Mouse (Mus musculus): ENCODE measurements around the gene Agbl4. TPM values are rescaled to one million over a fixed set of nuclear protein-coding genes. Genes with fewer than 3 reads are reported as not detected.

The Agbl4 gene
- polyA plus RNA-seq (2015; fragmentation: Nextera tagmentation; extraction: Ambion mirVana), result 0.15 and 0.16 TPM in 2 replicates

DNA sequence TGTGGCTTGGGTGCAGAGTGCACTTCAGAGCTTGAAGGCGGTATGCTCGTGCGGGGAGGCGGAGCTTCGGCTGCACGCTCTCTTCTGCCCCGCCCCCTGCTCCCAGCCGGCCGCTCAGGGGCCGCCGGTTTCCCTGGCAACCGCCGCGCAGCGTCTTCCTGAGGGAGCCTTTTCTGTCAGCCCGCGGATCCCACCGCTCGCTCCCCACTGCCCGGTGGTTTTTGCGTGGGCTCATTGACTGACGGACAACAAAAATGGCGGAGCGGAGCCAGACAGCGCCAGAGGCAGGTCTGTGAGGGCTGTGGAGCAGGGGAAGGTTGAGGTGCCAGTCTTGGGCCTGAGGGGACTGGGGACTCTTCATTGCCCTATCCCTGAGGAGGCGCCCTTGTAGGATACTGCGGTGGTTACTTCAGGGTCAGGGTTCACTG lies at the start of gene Agbl4:
Agbl4 (plus strand) TSS at position 44 of the 428 bp plus-strand sequence.
- under 1% methylated on average over 27 of the region's 27 CpGs for WGBS
- ATAC-seq, result peak; percentile 100
- peak within 1 kb of the TSS; percentile 61 for H3K9ac ChIP-seq (ENCODE audit: low read depth, low read length)

DNA sequence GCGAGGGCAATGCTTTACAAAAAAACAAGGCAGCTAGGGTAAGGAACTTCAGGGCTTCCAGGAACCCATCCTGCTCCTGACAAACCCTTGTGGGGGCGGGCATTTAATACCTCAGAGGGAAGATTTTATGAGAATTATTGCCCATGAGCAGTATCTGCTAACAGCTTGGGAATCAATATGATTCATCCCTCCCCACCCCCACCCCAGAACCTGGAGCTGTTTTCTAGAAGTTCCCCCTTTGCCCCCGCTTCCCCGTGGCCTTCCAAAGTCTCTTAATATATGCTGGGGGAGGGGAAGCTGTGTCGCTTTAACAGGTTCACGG lies 46.6 kb upstream of the Agbl4 start:
- no peaks in the 10 kb centered on the region for H3K36me3 ChIP-seq (ENCODE audit: control insufficient read depth, insufficient read depth, low read length)
- ATAC-seq, result peak; percentile 10; the same call in 1 of the 2 replicates
- 8% methylated on average over 6 of the region's 6 CpGs for WGBS

More for the DNA sequence above, at the start of gene Agbl4:
- Histone ChIP-seq H3K4me2 (ENCODE audit: low read depth, low read length) (peak within 1 kb of the TSS; percentile 65), H3K27me3 (replicated peaks; ENCODE audit: control insufficient read depth, insufficient read depth, low read length) (no peaks in the 10 kb centered on the region), H3K9me3 (ENCODE audit: control insufficient read depth, low read length) (no peaks in the 10 kb centered on the region), H3K4me1 (ENCODE audit: control insufficient read depth, insufficient read depth, low read length) (no peaks in the 10 kb centered on the region), H3K27ac (ENCODE audit: low read length) (no peak within 1 kb of the TSS), H3K36me3 (ENCODE audit: control insufficient read depth, insufficient read depth, low read length) (no peaks in the 10 kb centered on the region), H3K4me3 (ENCODE audit: low read length) (peak within 1 kb of the TSS; percentile 63)

DNA sequence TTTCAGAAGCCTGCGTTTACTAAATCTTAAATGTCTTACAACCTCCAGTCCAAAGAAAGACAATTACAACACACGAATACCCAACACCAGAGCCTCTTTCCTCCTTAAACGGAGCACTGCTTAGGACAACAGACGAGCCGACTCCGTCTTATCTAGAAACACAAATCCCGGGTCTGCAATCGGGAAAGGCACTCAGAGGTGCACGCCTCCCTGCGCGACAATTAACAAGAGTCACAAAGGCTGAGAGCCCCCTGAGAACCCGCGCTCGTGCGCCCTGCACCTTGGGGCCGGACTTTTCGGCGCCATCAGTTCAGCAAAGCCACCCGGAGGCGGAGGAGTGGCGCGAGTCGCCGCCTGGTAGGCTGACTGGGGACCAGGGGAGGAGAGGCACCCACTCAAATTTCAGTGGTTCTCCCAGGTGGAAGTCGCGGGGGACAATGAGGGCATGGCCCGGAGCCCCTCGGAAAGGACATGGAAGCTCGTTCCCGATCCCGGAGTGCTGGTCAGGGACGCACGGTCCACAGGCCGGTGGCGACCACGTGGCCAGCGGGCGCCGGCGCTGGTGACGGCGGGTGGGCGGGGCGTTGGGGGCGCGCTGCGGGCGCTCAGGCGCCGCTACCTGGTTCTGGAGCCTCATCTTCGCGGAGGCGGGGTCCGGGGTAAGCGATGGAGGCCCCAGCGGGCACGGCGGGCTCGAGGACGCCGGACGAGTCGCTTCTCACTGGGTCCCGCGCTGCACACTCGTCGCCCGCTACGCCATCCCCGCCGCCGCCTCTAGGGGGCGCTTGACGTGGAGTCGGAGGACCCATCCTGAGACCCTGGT lies 46.1 kb upstream of the Agbl4 start, which contains the start of gene Elavl4:
Elavl4 (minus strand) TSS at position 732 of the 823 bp plus-strand sequence.
- Histone ChIP-seq H3K4me3 (ENCODE audit: low read length) (peak within 1 kb of the TSS; percentile 67), H3K36me3 (ENCODE audit: control insufficient read depth, insufficient read depth, low read length) (no peaks in the 10 kb centered on the region), H3K9me3 (ENCODE audit: control insufficient read depth, low read length) (no peaks in the 10 kb centered on the region), H3K27me3 (replicated peaks; ENCODE audit: control insufficient read depth, insufficient read depth, low read length) (no peaks in the 10 kb centered on the region), H3K4me1 (ENCODE audit: control insufficient read depth, insufficient read depth, low read length) (no peaks in the 10 kb centered on the region), H3K27ac (ENCODE audit: low read length) (0 out of 2 replicates have a peak within 1 kb of the TSS, but pooled peaks have one; percentile 8), H3K4me2 (ENCODE audit: low read depth, low read length) (peak within 1 kb of the TSS; percentile 92), H3K9ac (ENCODE audit: low read depth, low read length) (peak within 1 kb of the TSS; percentile 73)
- peak; percentile 96 for ATAC-seq
- WGBS, result under 1% methylated on average over 75 of the region's 75 CpGs

More for the DNA sequence above, 46.6 kb upstream of the Agbl4 start:
- Histone ChIP-seq H3K4me1 (ENCODE audit: control insufficient read depth, insufficient read depth, low read length) (no peaks in the 10 kb centered on the region), H3K9me3 (ENCODE audit: control insufficient read depth, low read length) (no peaks in the 10 kb centered on the region), H3K9ac (ENCODE audit: low read depth, low read length) (peak overlapping the region; percentile 73; the same call in 1 of the 2 replicates), H3K27ac (ENCODE audit: low read length) (no peak overlapping the region), H3K4me2 (ENCODE audit: low read depth, low read length) (peak overlapping the region; percentile 92), H3K4me3 (ENCODE audit: low read length) (peak overlapping the region; percentile 67), H3K27me3 (replicated peaks; ENCODE audit: control insufficient read depth, insufficient read depth, low read length) (no peaks in the 10 kb centered on the region)

DNA sequence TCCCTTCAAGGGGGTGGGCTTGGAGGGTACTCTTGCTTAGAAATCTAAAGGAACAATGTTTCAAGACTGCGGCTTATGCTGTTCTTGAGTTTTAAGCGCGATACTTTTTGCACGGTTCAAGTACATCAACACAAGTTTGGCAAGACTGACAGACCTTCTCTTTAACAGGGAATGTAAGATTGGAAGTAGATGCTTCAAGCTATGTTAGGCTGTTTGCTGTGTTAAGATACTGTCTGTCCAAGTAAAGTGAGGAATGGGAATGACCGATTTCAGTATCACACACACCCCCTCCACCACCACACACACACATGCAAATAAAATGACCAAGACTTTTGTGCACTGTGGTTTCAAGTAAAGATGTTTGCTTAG lies 45.5 kb upstream of the Agbl4 start:
- H3K27me3 ChIP-seq (replicated peaks; ENCODE audit: control insufficient read depth, insufficient read depth, low read length), result no peaks in the 10 kb centered on the region
- no peaks in the 10 kb centered on the region for H3K4me1 ChIP-seq (ENCODE audit: control insufficient read depth, insufficient read depth, low read length)
- no peaks in the 10 kb centered on the region for H3K9me3 ChIP-seq (ENCODE audit: control insufficient read depth, low read length)
- H3K9ac ChIP-seq (ENCODE audit: low read depth, low read length), result peak overlapping the region; percentile 73
- ATAC-seq, result no peak
- H3K27ac ChIP-seq (ENCODE audit: low read length), result no peak overlapping the region
- H3K4me3 ChIP-seq (ENCODE audit: low read length), result peak overlapping the region; percentile 67
- no peaks in the 10 kb centered on the region for H3K36me3 ChIP-seq (ENCODE audit: control insufficient read depth, insufficient read depth, low read length)
- WGBS, result 6% methylated on average over 5 of the region's 5 CpGs
- peak overlapping the region; percentile 92 for H3K4me2 ChIP-seq (ENCODE audit: low read depth, low read length)

DNA sequence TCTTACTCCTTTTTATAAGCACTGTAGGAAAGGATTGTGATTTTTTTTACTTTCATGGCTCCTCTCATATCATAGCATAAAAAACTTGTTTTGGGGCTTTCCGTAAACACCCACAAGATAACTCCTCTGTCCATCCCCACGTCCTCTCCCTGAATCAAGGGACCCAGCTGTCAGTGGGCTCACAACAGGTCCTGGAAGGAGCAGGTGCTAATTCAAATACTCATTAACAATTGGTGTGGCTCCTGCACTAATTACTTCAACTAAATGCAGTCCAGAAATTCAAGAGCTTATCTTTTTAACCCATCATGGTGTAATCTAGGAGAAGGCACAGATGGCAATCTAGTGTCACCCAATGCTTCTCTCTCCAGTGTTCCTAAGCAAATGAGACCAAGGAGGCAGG lies 36.9 kb upstream of the Agbl4 start:
- WGBS, result 75% methylated on average over 2 of the region's 2 CpGs
- Histone ChIP-seq H3K27ac (ENCODE audit: low read length) (no peak overlapping the region), H3K4me1 (ENCODE audit: control insufficient read depth, insufficient read depth, low read length) (no peaks in the 10 kb centered on the region), H3K9ac (ENCODE audit: low read depth, low read length) (no peak overlapping the region), H3K4me2 (ENCODE audit: low read depth, low read length) (no peak overlapping the region), H3K27me3 (replicated peaks; ENCODE audit: control insufficient read depth, insufficient read depth, low read length) (no peaks in the 10 kb centered on the region), H3K9me3 (ENCODE audit: control insufficient read depth, low read length) (no peaks in the 10 kb centered on the region), H3K4me3 (ENCODE audit: low read length) (no peak overlapping the region), H3K36me3 (ENCODE audit: control insufficient read depth, insufficient read depth, low read length) (no peaks in the 10 kb centered on the region)
- no peak for ATAC-seq

DNA sequence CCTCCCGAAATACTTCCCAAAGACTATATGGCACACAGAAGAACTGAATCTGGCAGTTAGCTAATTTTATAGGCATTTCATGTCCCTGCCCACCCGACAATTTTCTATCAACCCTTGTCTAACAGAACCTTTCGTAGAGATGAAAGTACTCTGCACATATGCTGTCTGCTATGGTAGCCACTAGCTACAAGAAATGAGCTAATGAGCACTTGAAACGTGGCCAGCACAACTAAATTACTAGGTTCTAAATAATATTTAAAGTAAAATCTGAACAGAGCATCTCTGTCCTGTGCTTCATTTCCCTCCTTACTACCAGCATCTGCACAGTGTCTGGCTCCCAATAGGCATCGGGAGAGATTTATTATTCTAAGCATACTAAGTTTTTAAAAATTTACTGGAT lies 1.2 kb upstream of the Agbl4 start:
- H3K27me3 ChIP-seq (replicated peaks; ENCODE audit: control insufficient read depth, insufficient read depth, low read length), result no peaks in the 10 kb centered on the region
- WGBS, result 76% methylated on average over 5 of the region's 5 CpGs
- H3K27ac ChIP-seq (ENCODE audit: low read length), result no peak overlapping the region
- H3K4me3 ChIP-seq (ENCODE audit: low read length), result no peak overlapping the region
- no peaks in the 10 kb centered on the region for H3K4me1 ChIP-seq (ENCODE audit: control insufficient read depth, insufficient read depth, low read length)
- no peak for ATAC-seq
- no peak overlapping the region for H3K4me2 ChIP-seq (ENCODE audit: low read depth, low read length)
- H3K9me3 ChIP-seq (ENCODE audit: control insufficient read depth, low read length), result no peaks in the 10 kb centered on the region
- H3K9ac ChIP-seq (ENCODE audit: low read depth, low read length), result no peak overlapping the region
- no peaks in the 10 kb centered on the region for H3K36me3 ChIP-seq (ENCODE audit: control insufficient read depth, insufficient read depth, low read length)

DNA sequence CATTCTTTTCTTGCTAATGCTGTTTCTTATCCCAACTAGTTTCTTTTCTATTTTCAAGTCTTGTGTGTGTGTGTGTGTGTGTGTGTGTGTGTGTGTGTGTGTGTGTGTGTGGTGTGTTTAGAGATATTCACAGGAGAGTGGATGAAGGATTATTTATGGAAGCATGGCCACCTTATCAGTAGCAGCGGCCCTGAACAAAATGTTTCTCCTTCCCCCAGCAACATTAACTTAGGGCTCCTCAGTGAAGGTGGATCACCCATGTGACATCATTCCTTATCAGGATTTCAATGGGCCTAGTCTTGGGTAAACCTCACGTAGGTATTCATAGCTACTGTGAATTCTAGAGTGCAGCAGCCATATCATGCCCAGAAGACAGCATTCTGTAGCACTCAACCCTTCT lies 22.8 kb downstream of the Agbl4 start:
- WGBS, result 74% methylated on average over 2 of the region's 2 CpGs
- Histone ChIP-seq H3K36me3 (ENCODE audit: control insufficient read depth, insufficient read depth, low read length) (no peaks in the 10 kb centered on the region), H3K9me3 (ENCODE audit: control insufficient read depth, low read length) (no peaks in the 10 kb centered on the region), H3K4me1 (ENCODE audit: control insufficient read depth, insufficient read depth, low read length) (no peaks in the 10 kb centered on the region), H3K27me3 (replicated peaks; ENCODE audit: control insufficient read depth, insufficient read depth, low read length) (no peaks in the 10 kb centered on the region), H3K4me2 (ENCODE audit: low read depth, low read length) (no peak overlapping the region), H3K27ac (ENCODE audit: low read length) (no peak overlapping the region), H3K4me3 (ENCODE audit: low read length) (no peak overlapping the region), H3K9ac (ENCODE audit: low read depth, low read length) (no peak overlapping the region)
- no peak for ATAC-seq

DNA sequence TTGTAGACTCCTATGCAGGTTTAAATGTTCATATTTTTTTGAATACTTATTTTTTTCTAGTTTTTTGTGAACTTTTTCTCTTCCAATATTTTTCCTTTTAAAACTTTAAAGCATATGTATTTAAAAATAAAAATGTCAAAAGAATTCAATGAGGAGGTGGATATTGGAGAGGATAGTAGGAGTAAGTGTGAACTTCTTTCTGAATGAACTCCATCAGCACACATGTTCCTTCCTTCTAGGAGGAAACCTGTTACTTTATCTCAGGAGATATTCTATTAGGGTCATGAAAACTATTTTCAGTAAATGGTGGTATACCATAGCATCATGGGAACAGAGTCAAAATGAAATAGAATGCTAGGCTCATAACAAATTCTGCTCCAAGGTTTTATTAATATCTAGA lies 30.2 kb downstream of the Agbl4 start:
- no peaks in the 10 kb centered on the region for H3K4me1 ChIP-seq (ENCODE audit: control insufficient read depth, insufficient read depth, low read length)
- H3K9me3 ChIP-seq (ENCODE audit: control insufficient read depth, low read length), result no peaks in the 10 kb centered on the region
- H3K4me3 ChIP-seq (ENCODE audit: low read length), result no peak overlapping the region
- no peak overlapping the region for H3K9ac ChIP-seq (ENCODE audit: low read depth, low read length)
- ATAC-seq, result no peak
- H3K27me3 ChIP-seq (replicated peaks; ENCODE audit: control insufficient read depth, insufficient read depth, low read length), result no peaks in the 10 kb centered on the region
- H3K27ac ChIP-seq (ENCODE audit: low read length), result no peak overlapping the region
- H3K36me3 ChIP-seq (ENCODE audit: control insufficient read depth, insufficient read depth, low read length), result no peaks in the 10 kb centered on the region
- H3K4me2 ChIP-seq (ENCODE audit: low read depth, low read length), result no peak overlapping the region

DNA sequence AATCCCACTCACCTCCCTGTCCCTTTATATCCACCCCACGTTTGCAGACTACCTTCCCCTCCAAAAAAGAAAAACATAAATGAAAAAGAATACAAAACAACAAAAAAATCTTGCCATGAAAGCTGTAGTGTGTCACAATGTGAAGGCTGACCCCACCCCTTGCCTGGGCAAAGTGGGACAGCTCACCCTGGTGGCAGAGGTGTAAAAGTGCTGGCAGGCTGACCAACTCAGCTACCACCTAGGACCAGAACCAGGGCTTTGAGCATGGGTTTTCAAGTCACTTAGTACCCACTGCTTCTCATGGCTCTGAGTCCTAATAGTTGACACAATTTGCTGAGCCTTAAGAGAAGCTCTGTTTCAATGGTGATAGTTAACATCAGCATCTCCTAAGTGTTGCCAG lies 96.9 kb downstream of the Agbl4 start:
- H3K36me3 ChIP-seq (ENCODE audit: control insufficient read depth, insufficient read depth, low read length), result no peaks in the 10 kb centered on the region
- H3K9me3 ChIP-seq (ENCODE audit: control insufficient read depth, low read length), result no peaks in the 10 kb centered on the region
- no peak overlapping the region for H3K27ac ChIP-seq (ENCODE audit: low read length)
- H3K9ac ChIP-seq (ENCODE audit: low read depth, low read length), result no peak overlapping the region
- 49% methylated on average over 1 of the region's 1 CpGs for WGBS
- H3K4me3 ChIP-seq (ENCODE audit: low read length), result no peak overlapping the region
- no peak for ATAC-seq
- H3K27me3 ChIP-seq (replicated peaks; ENCODE audit: control insufficient read depth, insufficient read depth, low read length), result no peaks in the 10 kb centered on the region
- H3K4me2 ChIP-seq (ENCODE audit: low read depth, low read length), result no peak overlapping the region
- no peaks in the 10 kb centered on the region for H3K4me1 ChIP-seq (ENCODE audit: control insufficient read depth, insufficient read depth, low read length)
